Mouse (Mus musculus) gastrocnemius, adult 2 months (tissue): ENCODE data around the gene Gm20815. TPM values are rescaled to one million over a fixed set of nuclear protein-coding genes. Genes with fewer than 3 reads are reported as not detected.
"Not testable (repeated sequence)": the region's sequence is repeated elsewhere in the genome, so short reads cannot be mapped to it uniquely, and the experiment has no call there.

Source experiments
- DNase-seq: peaks from one replicate; pipeline ENCODE4 v3.0.0; 2022
- H3K27ac ChIP-seq: fragments of 200-600 bp; 2 replicates; pipeline ENCODE4 v1.8.1; 2022; ENCODE audit warnings: mild to moderate bottlenecking
- H3K4me3 ChIP-seq: fragments of 200-600 bp; 2 replicates; pipeline ENCODE4 v1.8.1; 2022; ENCODE audit warnings: mild to moderate bottlenecking, moderate library complexity
- intact Hi-C: fragments of 180-260 bp; cut with DNase I; formaldehyde crosslinking; loops from one replicate; pipeline ENCODE4 v1.15.1; 2025
- long read RNA-seq, 2 experiments: library from polyadenylated mRNA; stranded (forward); transcript quantifications; one replicate each; pipeline ENCODE4 v2.0.0; 2021
- total RNA-seq, 2 experiments: library from RNA; stranded (reverse); gene quantifications; 2 replicates each; pipeline ENCODE4 v1.2.3; 2021

Gene Gm20815
- total RNA-seq, result not detected
- long read RNA-seq, experiment 1, result 0 reads
- long read RNA-seq, experiment 2, result 0 reads

GRCm38 (mm10) chrY:8835069-8835468 lies at the start of gene Gm20815:
Gene Gm20815, minus strand, starts transcription at chrY:8835169.
- DNase-seq, intact Hi-C loops, H3K27ac ChIP-seq, H3K4me3 ChIP-seq: not testable (repeated sequence)
